Mouse (Mus musculus) embryonic facial prominence, embryonic 10.5 days (tissue): ENCODE data around the gene Atp6v1c2. TPM values are rescaled to one million over a fixed set of nuclear protein-coding genes. Genes with fewer than 3 reads are reported as not detected.
A peak's percentile ranks its signal among the peaks of the same experiment; 100 is the strongest.

Experiments
- DNase-seq: peaks from one replicate; pipeline ENCODE4 v3.0.0-alpha.2; 2017; ENCODE audit warnings: low spot score
- H3K27ac ChIP-seq: fragments of 300-500 bp; sonication (generic); replicated peaks from 2 replicates; pipeline ENCODE4 v1.5.1; 2016; ENCODE audit warnings: mild to moderate bottlenecking
- H3K27me3 ChIP-seq: fragments of 300-500 bp; sonication (generic); replicated peaks from 2 replicates; pipeline ENCODE4 v1.6.1; 2016; ENCODE audit warnings: low read depth, mild to moderate bottlenecking; ENCODE audit not compliant: poor library complexity, severe bottlenecking
- H3K36me3 ChIP-seq: fragments of 300-500 bp; sonication (generic); replicated peaks from 2 replicates; pipeline ENCODE4 v1.6.1; 2016; ENCODE audit warnings: mild to moderate bottlenecking, moderate library complexity
- H3K4me1 ChIP-seq: fragments of 300-500 bp; sonication (generic); 2 replicates; pipeline ENCODE4 v1.6.1; 2016
- H3K4me3 ChIP-seq: fragments of 300-500 bp; sonication (generic); 2 replicates; pipeline ENCODE4 v1.5.1; 2016; ENCODE audit warnings: mild to moderate bottlenecking, moderate library complexity
- H3K9me3 ChIP-seq: fragments of 300-500 bp; sonication (generic); 2 replicates; pipeline ENCODE4 v1.6.1; 2016; ENCODE audit warnings: mild to moderate bottlenecking
- WGBS: fragments of 180-500 bp; shearing (Covaris S2); methylation state at CpG from one replicate; pipeline ENCODE4 v1.1.7; 2016; 5-methylcytosine and 5-hydroxymethylcytosine counted together
- microRNA-seq: library from miRNA; unstranded; fragments of <30 nt; microRNA quantifications from one replicate; pipeline ENCODE4, GENCODE M21; 2017
- polyA plus RNA-seq: library from polyadenylated mRNA; unstranded; fragments of >200 nt; fragmentation: Nextera tagmentation; extraction: Ambion mirVana; gene quantifications from 2 replicates; pipeline ENCODE4 v1.2.1, GENCODE M21; 2016

Atp6v1c2 gene
- polyA plus RNA-seq, 1 experiment from 2014 or later, result 0.62 TPM

- H3K27ac ChIP-seq, result no peak overlapping the region
- H3K27me3 ChIP-seq, result no peaks in the 10 kb centered on the region
- H3K36me3 ChIP-seq, result no peaks in the 10 kb centered on the region
- no peak for DNase-seq
- H3K4me3 ChIP-seq, result no peak overlapping the region
- H3K9me3 ChIP-seq, result peaks cover 5% of the 10 kb centered on the region
- 91% methylated on average over 2 of the region's 2 CpGs for WGBS
- peaks cover 20% of the 10 kb centered on the region for H3K4me1 ChIP-seq
These were observed 88.1 kb downstream of the Atp6v1c2 start for GRCm38 (mm10) chr12:17241016-17241415.

- Histone ChIP-seq H3K9me3 (peaks cover 5% of the 10 kb centered on the region), H3K4me3 (0 out of 2 replicates have a peak overlapping the region, but pooled peaks have one; percentile 3), H3K27me3 (no peaks in the 10 kb centered on the region), H3K36me3 (no peaks in the 10 kb centered on the region), H3K27ac (peak overlapping the region; percentile 60), H3K4me1 (peaks cover 28% of the 10 kb centered on the region)
- DNase-seq, result no peak
These were observed 89.8 kb downstream of the Atp6v1c2 start for GRCm38 (mm10) chr12:17239428-17239688.

- Histone ChIP-seq H3K27ac (peak overlapping the region; percentile 60), H3K4me3 (0 out of 2 replicates have a peak overlapping the region, but pooled peaks have one; percentile 3), H3K4me1 (peaks cover 28% of the 10 kb centered on the region), H3K27me3 (no peaks in the 10 kb centered on the region), H3K9me3 (peaks cover 5% of the 10 kb centered on the region), H3K36me3 (no peaks in the 10 kb centered on the region)
- DNase-seq, result peak; percentile 75
- 36% methylated on average over 12 of the region's 12 CpGs for WGBS
These were observed 90.4 kb downstream of the Atp6v1c2 start for GRCm38 (mm10) chr12:17238588-17239427.

- H3K27ac ChIP-seq, result no peak overlapping the region
- 49% methylated on average over 11 of the region's 11 CpGs for WGBS
- peaks cover 37% of the 10 kb centered on the region for H3K4me1 ChIP-seq
- no peaks in the 10 kb centered on the region for H3K27me3 ChIP-seq
- no peak for DNase-seq
- H3K4me3 ChIP-seq, result no peak overlapping the region
- no peaks in the 10 kb centered on the region for H3K9me3 ChIP-seq
- no peaks in the 10 kb centered on the region for H3K36me3 ChIP-seq
These were observed 93.4 kb downstream of the Atp6v1c2 start for GRCm38 (mm10) chr12:17235535-17236313.

Small RNAs within 50 kb of the gene (microRNA-seq; reads per million reads assigned to microRNA genes)
- gene Mir3066, result 35.7 reads per million, percentile 38 among the genes with 10 or more reads in this experiment

Other genes with a start within 250 kb of the Atp6v1c2 start
- gene Kcnf1, start 152.5 kb downstream of the Atp6v1c2 start, polyA plus RNA-seq, result 0.53 and 0.55 TPM in 2 replicates
- 625 and 652 TPM in 2 replicates for gene Pdia6, start 62.8 kb downstream of the Atp6v1c2 start, polyA plus RNA-seq
- gene Nol10, start 19.1 kb upstream of the Atp6v1c2 start, polyA plus RNA-seq, result 41.8 and 43.4 TPM in 2 replicates
- 264 and 283 TPM in 2 replicates for gene Odc1, start 215.4 kb upstream of the Atp6v1c2 start, polyA plus RNA-seq